Mouse (Mus musculus) lung, postnatal 0 days (tissue): Measurements from ENCODE around the gene Psmb9. TPM values are rescaled to one million over a fixed set of nuclear protein-coding genes. Genes with fewer than 3 reads are reported as not detected.

Experiments
- ATAC-seq: fragments of 200-750 bp; cut with Nextera tagmentation; 2 replicates; pipeline ENCODE4 v1.8.0; 2017; ENCODE audit warnings: moderate library complexity
- DNase-seq: peaks from one replicate; pipeline ENCODE4 v3.0.0-alpha.2; 2016; ENCODE audit warnings: low spot score
- H3K27ac ChIP-seq: fragments of 300-500 bp; sonication (generic); 2 replicates; pipeline ENCODE4 v1.5.1; 2014; ENCODE audit warnings: antibody characterized with exemption, mild to moderate bottlenecking, low read length, mixed read lengths
- H3K27me3 ChIP-seq: fragments of 300-500 bp; sonication (generic); replicated peaks from 2 replicates; pipeline ENCODE4 v1.6.1; 2014; ENCODE audit warnings: low read length, mixed read lengths; ENCODE audit not compliant: insufficient read depth
- H3K36me3 ChIP-seq: fragments of 300-500 bp; sonication (generic); 2 replicates; pipeline ENCODE4 v1.6.1; 2014; ENCODE audit warnings: low read length, mixed read lengths; ENCODE audit not compliant: insufficient read depth
- H3K4me1 ChIP-seq: fragments of 300-500 bp; sonication (generic); 2 replicates; pipeline ENCODE4 v1.6.1; 2014; ENCODE audit warnings: antibody characterized with exemption, low read depth, low read length, mixed read lengths; ENCODE audit not compliant: insufficient read depth
- H3K4me2 ChIP-seq: fragments of 300-500 bp; sonication (generic); replicated peaks from 2 replicates; pipeline ENCODE4 v1.6.1; 2014; ENCODE audit warnings: low read depth, mild to moderate bottlenecking, low read length, moderate library complexity, mixed read lengths
- H3K4me3 ChIP-seq: fragments of 300-500 bp; sonication (generic); 2 replicates; pipeline ENCODE4 v1.5.1; 2014; ENCODE audit warnings: low read depth, low read length
- H3K9ac ChIP-seq: fragments of 300-500 bp; sonication (generic); replicated peaks from 2 replicates; pipeline ENCODE4 v1.6.1; 2014; ENCODE audit warnings: low read depth, mild to moderate bottlenecking
- H3K9me3 ChIP-seq: fragments of 300-500 bp; sonication (generic); 2 replicates; pipeline ENCODE4 v1.6.1; 2016; ENCODE audit warnings: low read length, mixed read lengths
- CTCF ChIP-seq: IDR thresholded peaks from 2 replicates; pipeline ENCODE4 v1.5.1; 2016; ENCODE audit warnings: antibody characterized with exemption, mild to moderate bottlenecking
- EP300 ChIP-seq: IDR thresholded peaks from 2 replicates; pipeline ENCODE4 v1.6.1; 2016; ENCODE audit warnings: antibody characterized with exemption, mild to moderate bottlenecking, control low read depth
- WGBS: fragments of 180-500 bp; shearing (Covaris S2); extraction: QIAGEN DNeasy Blood & Tissue Kit; methylation state at CpG from one replicate; pipeline ENCODE4 v1.1.7; 2014; 5-methylcytosine and 5-hydroxymethylcytosine counted together
- polyA plus RNA-seq: library from polyadenylated mRNA; unstranded; fragments of >200 nt; fragmentation: Nextera tagmentation; extraction: Ambion mirVana; gene quantifications from 2 replicates; pipeline ENCODE4 v1.2.1, GENCODE M21; 2015

Psmb9 gene
- polyA plus RNA-seq, 1 experiment from 2014 or later, result 16.4 TPM

DNA sequence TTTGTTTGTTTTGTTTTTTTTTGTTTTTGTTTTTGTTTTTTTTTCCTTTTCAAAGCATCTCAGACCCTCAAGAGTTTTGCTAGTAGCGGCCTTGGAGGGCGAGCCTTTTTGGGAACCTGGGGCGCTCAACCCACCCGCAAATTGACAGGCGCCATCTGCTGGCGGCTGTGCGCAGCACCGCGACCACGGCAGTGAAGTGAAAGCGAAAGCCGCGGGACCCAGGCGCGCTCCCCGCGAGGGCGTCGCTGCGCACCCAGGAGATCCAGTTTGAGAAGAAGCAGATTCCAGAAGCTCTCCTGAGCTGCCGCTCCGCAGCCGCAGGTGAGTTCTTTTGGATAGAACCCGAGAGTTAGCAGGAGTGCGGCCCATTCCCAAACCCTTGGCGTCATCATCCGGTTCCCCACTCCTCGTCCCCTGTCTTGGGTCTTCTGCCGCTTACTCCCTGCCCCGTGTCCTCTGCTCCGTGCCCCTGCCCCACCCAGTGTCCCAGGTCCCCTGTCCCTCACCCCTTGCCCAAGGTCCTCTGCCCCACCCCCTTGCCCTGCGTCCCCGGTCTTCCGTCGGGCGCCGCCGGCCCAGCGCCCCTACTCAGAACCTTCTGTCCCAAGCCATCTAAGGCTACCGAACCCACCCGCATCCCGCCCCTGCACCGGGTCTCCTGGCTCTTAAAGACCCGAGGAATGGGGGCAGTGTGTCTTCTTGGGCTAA lies 16.9 kb upstream of the Psmb9 start:
- peak overlapping the region; percentile 75 for H3K27ac ChIP-seq
- 1% methylated on average over 44 of the region's 44 CpGs for WGBS

DNA sequence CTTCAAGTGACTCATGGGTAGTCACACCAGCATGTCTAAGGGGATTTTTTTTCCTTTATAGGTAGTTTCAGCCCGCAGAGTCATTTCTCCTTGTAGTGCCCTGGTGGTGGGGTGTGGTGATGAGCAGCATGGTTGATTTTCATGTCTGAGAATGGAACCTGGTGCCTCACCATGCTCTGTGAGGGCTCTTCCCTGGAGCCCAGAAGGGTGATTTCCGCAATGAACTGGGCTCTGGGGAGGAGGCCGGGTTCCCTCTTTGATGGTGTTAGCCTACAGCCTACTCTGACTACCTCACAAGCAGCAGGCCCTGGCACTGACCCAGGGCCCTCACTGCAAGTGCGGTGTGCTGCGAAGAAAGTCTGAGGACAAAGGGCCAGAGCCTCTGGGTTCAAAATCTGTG lies 15.9 kb upstream of the Psmb9 start, which contains the start of gene Tap2:
TSS of gene Tap2 (plus strand) at position 84 of the 400 bp plus-strand sequence.
- Histone ChIP-seq H3K27ac (peak within 1 kb of the TSS; percentile 75), H3K4me3 (peak within 1 kb of the TSS; percentile 78), H3K27me3 (no peaks in the 10 kb centered on the region), H3K36me3 (no peaks in the 10 kb centered on the region), H3K9ac (peak within 1 kb of the TSS; percentile 68), H3K4me1 (no peaks in the 10 kb centered on the region), H3K4me2 (peak within 1 kb of the TSS; percentile 94), H3K9me3 (no peaks in the 10 kb centered on the region)
- 73% methylated on average over 5 of the region's 5 CpGs for WGBS
- ATAC-seq, result no peak
- TF ChIP-seq EP300 (no peak), CTCF (no peak)
- no peak for DNase-seq

More for the DNA sequence above, 16.9 kb upstream of the Psmb9 start:
- Histone ChIP-seq H3K9ac (peak overlapping the region; percentile 68), H3K4me1 (no peaks in the 10 kb centered on the region), H3K27me3 (no peaks in the 10 kb centered on the region), H3K4me2 (peak overlapping the region; percentile 94), H3K4me3 (peak overlapping the region; percentile 78), H3K9me3 (no peaks in the 10 kb centered on the region), H3K36me3 (no peaks in the 10 kb centered on the region)
- TF ChIP-seq EP300 (no peak), CTCF (peak; percentile 88)
- DNase-seq (peak; percentile 86), ATAC-seq (peak; percentile 77)

DNA sequence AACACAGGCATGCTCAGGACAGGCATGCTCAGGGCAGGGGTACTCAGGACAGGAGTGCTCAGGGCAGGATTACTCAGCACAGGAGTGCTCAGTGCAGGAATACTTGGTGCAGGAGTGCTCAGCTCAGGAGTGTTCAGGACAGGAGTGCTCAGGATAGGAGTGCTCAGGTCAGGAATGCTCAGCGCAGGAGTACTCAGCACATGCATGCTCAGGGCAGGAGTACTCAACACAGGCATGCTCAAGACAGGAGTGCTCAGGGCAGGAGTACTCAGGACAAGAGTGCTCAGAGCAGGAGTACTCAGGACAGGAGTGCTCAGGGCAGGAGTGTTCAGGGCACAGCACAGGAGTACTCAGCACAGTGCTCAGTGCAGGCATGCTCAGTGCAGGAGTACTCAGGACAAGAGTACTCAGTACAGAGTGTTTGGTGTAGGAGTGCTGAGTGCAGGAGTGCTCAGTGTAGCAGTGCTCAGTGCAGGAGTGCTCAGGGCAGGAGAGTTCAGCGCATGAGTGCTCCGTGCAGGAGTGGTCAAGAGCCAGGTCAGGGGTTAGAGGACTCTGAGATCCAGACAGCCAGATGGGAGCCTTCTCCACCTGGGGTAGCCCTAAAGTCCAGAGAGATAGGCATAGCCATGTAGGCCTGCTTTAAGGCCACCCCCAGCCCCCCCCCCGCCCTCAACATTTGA lies 15.3 kb upstream of the Psmb9 start:
- H3K36me3 ChIP-seq, result no peaks in the 10 kb centered on the region
- 87% methylated on average over 3 of the region's 4 CpGs for WGBS
- H3K9ac ChIP-seq, result no peak overlapping the region
- ATAC-seq (no peak), DNase-seq (no peak)
- no peaks in the 10 kb centered on the region for H3K9me3 ChIP-seq
- H3K4me1 ChIP-seq, result no peaks in the 10 kb centered on the region
- no peak overlapping the region for H3K27ac ChIP-seq
- no peak for TF ChIP-seq CTCF
- TF ChIP-seq EP300, result no peak
- H3K27me3 ChIP-seq, result no peaks in the 10 kb centered on the region
- H3K4me2 ChIP-seq, result no peak overlapping the region
- H3K4me3 ChIP-seq, result no peak overlapping the region

DNA sequence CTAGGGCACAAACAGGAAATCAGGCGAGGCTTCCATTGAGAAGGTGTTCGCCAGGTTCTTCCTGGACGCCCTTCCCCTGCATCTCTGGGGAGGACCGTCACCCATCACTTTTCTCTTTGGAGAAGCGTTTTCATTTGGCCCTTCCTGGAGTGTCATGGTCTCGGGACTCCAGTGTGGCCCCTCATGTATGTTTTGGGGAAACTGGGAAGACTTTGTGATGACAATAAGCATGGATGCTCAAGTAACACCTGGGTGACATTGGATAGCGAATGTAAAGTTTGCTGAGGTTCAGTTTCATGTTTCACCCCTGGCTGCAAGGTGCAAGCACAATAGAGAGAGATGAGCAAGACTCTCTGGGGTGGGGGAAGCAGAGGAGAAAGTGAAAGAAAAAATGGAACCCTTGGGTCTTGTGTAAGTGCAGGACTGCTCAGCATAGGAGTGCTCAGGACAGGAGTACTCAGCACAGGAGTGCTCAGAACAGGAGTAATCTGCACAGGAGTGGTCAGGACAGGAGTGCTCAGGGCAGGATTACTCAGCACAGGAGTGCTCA lies 14.0 kb upstream of the Psmb9 start:
- Histone ChIP-seq H3K4me2 (no peak overlapping the region), H3K4me1 (no peaks in the 10 kb centered on the region), H3K27ac (no peak overlapping the region), H3K9me3 (no peaks in the 10 kb centered on the region), H3K36me3 (no peaks in the 10 kb centered on the region), H3K27me3 (0 out of 2 replicates have a peak, but pooled peaks cover under 1% of the 10 kb centered on the region), H3K9ac (no peak overlapping the region), H3K4me3 (no peak overlapping the region)
- DNase-seq (no peak), ATAC-seq (no peak)
- WGBS, result 58% methylated on average over 7 of the region's 7 CpGs
- TF ChIP-seq EP300, result no peak
- no peak for TF ChIP-seq CTCF

DNA sequence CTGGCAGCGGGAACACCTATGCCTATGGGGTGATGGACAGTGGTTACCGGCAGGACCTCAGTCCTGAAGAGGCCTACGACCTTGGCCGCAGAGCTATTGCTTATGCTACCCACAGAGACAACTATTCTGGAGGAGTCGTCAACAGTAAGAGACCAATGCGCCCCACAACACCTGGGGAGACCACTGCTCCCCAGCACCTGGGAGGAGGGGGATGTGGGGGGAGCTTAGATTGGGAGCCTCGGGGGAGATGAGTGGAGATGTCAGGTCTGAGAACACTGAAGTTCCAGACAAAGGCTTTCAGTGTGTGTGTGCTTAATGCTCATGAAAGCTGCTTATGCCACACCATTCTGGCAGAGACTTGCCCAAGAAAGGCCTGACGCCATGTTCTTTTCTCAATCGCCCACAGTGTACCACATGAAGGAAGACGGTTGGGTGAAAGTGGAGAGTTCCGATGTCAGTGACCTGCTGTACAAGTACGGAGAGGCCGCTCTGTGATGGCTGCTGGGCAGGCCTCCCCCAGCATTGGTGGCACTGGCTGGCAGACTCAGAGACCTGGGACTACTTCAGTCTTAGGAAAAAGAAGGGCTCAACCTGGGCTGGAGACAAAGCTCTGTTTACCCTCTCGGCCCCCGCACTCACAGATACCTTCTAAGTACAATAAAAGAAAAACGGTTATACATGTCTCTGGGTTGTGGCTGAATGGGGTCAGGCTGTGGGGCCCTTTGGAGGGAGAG lies 13.4 kb upstream of the Psmb9 start:
- ATAC-seq (no peak), DNase-seq (no peak)
- Histone ChIP-seq H3K9me3 (no peaks in the 10 kb centered on the region), H3K27ac (no peak overlapping the region), H3K4me1 (no peaks in the 10 kb centered on the region), H3K9ac (no peak overlapping the region), H3K36me3 (no peaks in the 10 kb centered on the region), H3K4me2 (no peak overlapping the region), H3K27me3 (0 out of 2 replicates have a peak, but pooled peaks cover 7% of the 10 kb centered on the region), H3K4me3 (no peak overlapping the region)
- TF ChIP-seq CTCF, result no peak
- TF ChIP-seq EP300, result no peak
- WGBS, result 85% methylated on average over 16 of the region's 16 CpGs

DNA sequence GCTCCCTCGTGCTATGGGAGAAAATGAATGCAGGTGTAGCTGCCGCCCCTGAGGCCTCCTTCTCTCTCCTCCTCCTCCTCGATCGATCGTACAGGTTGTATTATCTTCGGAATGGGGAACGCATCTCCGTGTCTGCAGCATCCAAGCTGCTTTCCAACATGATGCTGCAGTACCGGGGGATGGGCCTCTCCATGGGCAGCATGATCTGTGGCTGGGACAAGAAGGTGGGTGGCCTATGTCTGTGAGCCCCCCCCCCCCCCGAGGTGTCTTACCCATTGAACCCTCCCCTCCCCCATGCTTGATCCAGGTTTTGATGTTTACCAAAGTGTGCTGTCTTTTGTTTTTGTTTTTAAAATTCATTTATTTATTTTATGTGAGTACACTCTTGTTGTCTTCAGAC lies 12.5 kb upstream of the Psmb9 start:
- H3K27me3 ChIP-seq, result 0 out of 2 replicates have a peak, but pooled peaks cover 7% of the 10 kb centered on the region
- H3K27ac ChIP-seq, result no peak overlapping the region
- no peak overlapping the region for H3K4me2 ChIP-seq
- H3K36me3 ChIP-seq, result no peaks in the 10 kb centered on the region
- H3K9me3 ChIP-seq, result no peaks in the 10 kb centered on the region
- DNase-seq (no peak), ATAC-seq (no peak)
- 82% methylated on average over 10 of the region's 10 CpGs for WGBS
- TF ChIP-seq EP300, result no peak
- no peak for TF ChIP-seq CTCF
- H3K4me3 ChIP-seq, result no peak overlapping the region
- H3K9ac ChIP-seq, result no peak overlapping the region
- H3K4me1 ChIP-seq, result no peaks in the 10 kb centered on the region
